Mouse (Mus musculus) liver, postnatal 0 days (tissue): ENCODE data around the gene Hspd1. TPM values are rescaled to one million over a fixed set of nuclear protein-coding genes. Genes with fewer than 3 reads are reported as not detected.
"Not testable (repeated sequence)": the region's sequence is repeated elsewhere in the genome, so short reads cannot be mapped to it uniquely, and the experiment has no call there.

Experiments
- ATAC-seq: fragments of 200-750 bp; cut with Nextera tagmentation; 2 replicates; pipeline ENCODE4 v1.8.0; 2017; ENCODE audit warnings: mild to moderate bottlenecking, moderate library complexity
- DNase-seq: peaks from one replicate; pipeline ENCODE4 v3.0.0-alpha.2; 2016
- H3K27ac ChIP-seq: fragments of 300-500 bp; sonication (generic); 2 replicates; pipeline ENCODE4 v1.5.1; 2014; ENCODE audit warnings: antibody characterized with exemption, moderate library complexity, mild to moderate bottlenecking, low read depth
- H3K27me3 ChIP-seq: fragments of 300-500 bp; sonication (generic); 2 replicates; pipeline ENCODE4 v1.6.1; 2014; ENCODE audit warnings: low read length, control low read depth, mixed read lengths; ENCODE audit not compliant: insufficient read depth
- H3K36me3 ChIP-seq: fragments of 300-500 bp; sonication (generic); replicated peaks from 2 replicates; pipeline ENCODE4 v1.6.1; 2014; ENCODE audit warnings: mild to moderate bottlenecking, control low read depth, low read length, moderate library complexity, mixed read lengths; ENCODE audit not compliant: insufficient read depth
- H3K4me1 ChIP-seq: fragments of 300-500 bp; sonication (generic); 2 replicates; pipeline ENCODE4 v1.6.1; 2014; ENCODE audit warnings: antibody characterized with exemption, mild to moderate bottlenecking, control low read depth; ENCODE audit not compliant: insufficient read depth
- H3K4me2 ChIP-seq: fragments of 300-500 bp; sonication (generic); 2 replicates; pipeline ENCODE4 v1.6.1; 2014; ENCODE audit warnings: low read depth, mild to moderate bottlenecking, low read length, moderate library complexity, mixed read lengths
- H3K4me3 ChIP-seq: fragments of 300-500 bp; sonication (generic); 2 replicates; pipeline ENCODE4 v1.5.1; 2014; ENCODE audit warnings: low read depth, low read length
- H3K9ac ChIP-seq: fragments of 300-500 bp; sonication (generic); replicated peaks from 2 replicates; pipeline ENCODE4 v1.6.1; 2014; ENCODE audit warnings: mild to moderate bottlenecking, moderate library complexity
- H3K9me3 ChIP-seq: fragments of 300-500 bp; sonication (generic); 2 replicates; pipeline ENCODE4 v1.6.1; 2016; ENCODE audit warnings: mild to moderate bottlenecking, control low read depth, low read length, mixed read lengths
- CTCF ChIP-seq: sonication (generic); IDR thresholded peaks from 2 replicates; pipeline ENCODE4 v1.5.1; 2016; ENCODE audit warnings: antibody characterized with exemption, low read depth
- EP300 ChIP-seq: IDR thresholded peaks from 2 replicates; pipeline ENCODE4 v1.6.1; 2016; ENCODE audit warnings: antibody characterized with exemption, low read depth, mild to moderate bottlenecking
- WGBS: fragments of 180-500 bp; shearing (Covaris S2); extraction: QIAGEN DNeasy Blood & Tissue Kit; methylation state at CpG from one replicate; pipeline ENCODE4 v1.1.7; 2014; ENCODE audit not compliant: insufficient replicate concordance; 5-methylcytosine and 5-hydroxymethylcytosine counted together
- polyA plus RNA-seq: library from polyadenylated mRNA; unstranded; fragments of >200 nt; fragmentation: Nextera tagmentation; extraction: Ambion mirVana; gene quantifications from 2 replicates; pipeline ENCODE4 v1.2.1, GENCODE M21; 2015

Hspd1 gene
- polyA plus RNA-seq, 1 experiment from 2014 or later: 295 TPM

GRCm38 (mm10) chr1:55082106-55082505 is 5.9 kb downstream of the Hspd1 start:
- 86% methylated on average over 1 of the region's 1 CpGs for WGBS
- H3K9me3 ChIP-seq: peaks cover 4% of the 10 kb centered on the region; the same call in 1 of the 2 replicates
- ATAC-seq (no peak), DNase-seq (no peak)
- no peak overlapping the region for H3K4me2 ChIP-seq
- no peaks in the 10 kb centered on the region for H3K27me3 ChIP-seq
- peaks cover 30% of the 10 kb centered on the region for H3K4me1 ChIP-seq
- H3K9ac ChIP-seq: no peak overlapping the region
- no peak overlapping the region for H3K27ac ChIP-seq
- H3K36me3 ChIP-seq: peaks cover 54% of the 10 kb centered on the region
- no peak for TF ChIP-seq EP300
- peak; percentile 52 for TF ChIP-seq CTCF
- no peak overlapping the region for H3K4me3 ChIP-seq

GRCm38 (mm10) chr1:55079677-55080076 is 8.4 kb downstream of the Hspd1 start:
- Histone ChIP-seq H3K36me3 (peaks cover 56% of the 10 kb centered on the region), H3K4me3 (no peak overlapping the region), H3K27ac (peak overlapping the region; percentile 80; the same call in 1 of the 2 replicates), H3K4me2 (no peak overlapping the region), H3K9me3 (peaks cover 4% of the 10 kb centered on the region; the same call in 1 of the 2 replicates), H3K9ac (no peak overlapping the region), H3K27me3 (no peaks in the 10 kb centered on the region), H3K4me1 (peaks cover 18% of the 10 kb centered on the region)
- ATAC-seq (peak; percentile 84), DNase-seq (peak; percentile 49)
- TF ChIP-seq EP300 (peak; percentile 78; the same call in 1 of the 2 replicates), CTCF (no peak)
- WGBS: 72% methylated on average over 4 of the region's 4 CpGs

- no peak overlapping the region for H3K9ac ChIP-seq
- H3K4me1 ChIP-seq: peaks cover 10% of the 10 kb centered on the region
- no peak overlapping the region for H3K4me3 ChIP-seq
- peaks cover 37% of the 10 kb centered on the region for H3K36me3 ChIP-seq
- no peaks in the 10 kb centered on the region for H3K27me3 ChIP-seq
- ATAC-seq (no peak), DNase-seq (no peak)
- no peaks in the 10 kb centered on the region for H3K9me3 ChIP-seq
- no peak overlapping the region for H3K4me2 ChIP-seq
- 88% methylated on average over 2 of the region's 2 CpGs for WGBS
- H3K27ac ChIP-seq: peak overlapping the region; percentile 16; the same call in 1 of the 2 replicates
- TF ChIP-seq CTCF (no peak), EP300 (no peak)
These were observed 11.1 kb downstream of the Hspd1 start for GRCm38 (mm10) chr1:55076849-55077516.

GRCm38 (mm10) chr1:55076395-55076743 is 11.7 kb downstream of the Hspd1 start:
- Histone ChIP-seq H3K4me2 (no peak overlapping the region), H3K27ac (no peak overlapping the region), H3K4me1 (peaks cover 10% of the 10 kb centered on the region), H3K36me3 (peaks cover 38% of the 10 kb centered on the region), H3K27me3 (no peaks in the 10 kb centered on the region), H3K9ac (no peak overlapping the region), H3K9me3 (no peaks in the 10 kb centered on the region), H3K4me3 (no peak overlapping the region)
- no peak for DNase-seq
- TF ChIP-seq EP300 (no peak), CTCF (no peak)
- no peak for ATAC-seq

GRCm38 (mm10) chr1:55075652-55076394 is 12.2 kb downstream of the Hspd1 start:
- 52% methylated on average over 5 of the region's 5 CpGs for WGBS
- Histone ChIP-seq H3K27ac (peak overlapping the region; percentile 29; the same call in 1 of the 2 replicates), H3K36me3 (peaks cover 37% of the 10 kb centered on the region), H3K9ac (no peak overlapping the region), H3K27me3 (no peaks in the 10 kb centered on the region), H3K4me1 (peaks cover 10% of the 10 kb centered on the region), H3K9me3 (no peaks in the 10 kb centered on the region), H3K4me3 (no peak overlapping the region), H3K4me2 (no peak overlapping the region)
- TF ChIP-seq EP300 (peak; percentile 92), CTCF (no peak)
- DNase-seq: no peak
- ATAC-seq: peak; percentile 35

GRCm38 (mm10) chr1:55074757-55075156 is 13.3 kb downstream of the Hspd1 start:
- H3K9ac ChIP-seq: no peak overlapping the region
- H3K4me1 ChIP-seq: peaks cover 10% of the 10 kb centered on the region
- DNase-seq (no peak), ATAC-seq (no peak)
- no peak overlapping the region for H3K27ac ChIP-seq
- TF ChIP-seq EP300 (no peak), CTCF (no peak)
- H3K27me3 ChIP-seq: no peaks in the 10 kb centered on the region
- H3K36me3 ChIP-seq: peaks cover 35% of the 10 kb centered on the region
- H3K4me2 ChIP-seq: no peak overlapping the region
- 42% methylated on average over 2 of the region's 2 CpGs for WGBS
- H3K9me3 ChIP-seq: no peaks in the 10 kb centered on the region
- H3K4me3 ChIP-seq: no peak overlapping the region

- not testable (repeated sequence) for H3K9me3 ChIP-seq, H3K9ac ChIP-seq, H3K4me2 ChIP-seq, H3K4me1 ChIP-seq, H3K4me3 ChIP-seq, ATAC-seq, H3K27me3 ChIP-seq, DNase-seq, H3K27ac ChIP-seq
- H3K36me3 ChIP-seq: peaks cover 39% of the 10 kb centered on the region
These were observed 15.7 kb downstream of the Hspd1 start for GRCm38 (mm10) chr1:55072328-55072727.
